Mouse (Mus musculus) CD8-positive naive resting alpha-beta T cell, adult 57 days (primary cell): ENCODE results near the gene Rpusd2. TPM values are rescaled to one million over a fixed set of nuclear protein-coding genes. Genes with fewer than 3 reads are reported as not detected.

Experiments used
- total RNA-seq: library from RNA; stranded (reverse); gene quantifications from one replicate; pipeline ENCODE4 v1.2.4, GENCODE M21; 2023

Rpusd2 gene
- total RNA-seq: 13.6 TPM

GRCm38 (mm10) chr2:119034656-119035396 is at the start of gene Rpusd2:
Gene Rpusd2, plus strand, starts transcription at chr2:119034790.

DNA sequence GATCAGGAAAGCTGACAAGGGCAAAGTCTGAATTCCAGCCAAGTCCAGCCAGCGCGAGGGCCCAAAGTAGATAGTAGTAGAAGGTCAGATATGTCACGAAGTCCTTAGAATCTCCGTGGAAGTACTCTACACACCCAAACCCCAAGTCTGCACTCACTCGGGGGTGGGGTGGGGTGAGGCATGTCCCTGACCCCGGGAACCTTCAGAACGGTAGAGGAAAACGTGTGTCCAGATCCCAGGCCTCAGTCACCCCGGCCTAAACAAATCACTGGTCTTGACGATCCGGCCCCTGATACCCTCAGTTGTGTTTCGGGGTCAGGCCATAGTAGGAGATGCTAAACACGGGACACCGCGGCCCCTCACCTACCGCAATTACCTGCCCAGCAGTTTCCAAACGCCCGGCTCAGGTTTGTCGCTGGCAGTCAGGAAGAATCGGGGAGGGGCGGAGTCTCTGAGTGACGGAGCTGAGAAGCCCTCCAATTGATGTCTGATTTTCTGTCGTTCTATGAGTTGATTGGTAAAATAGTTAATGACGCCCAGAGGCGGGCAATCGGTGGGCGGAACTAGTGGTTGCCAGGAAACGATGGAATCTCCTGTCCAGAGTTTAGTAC is 5.5 kb upstream of the Rpusd2 start, which contains the start of gene Ccdc32:
Ccdc32 (minus strand) TSS at position 453 of the 611 bp plus-strand sequence.

DNA sequence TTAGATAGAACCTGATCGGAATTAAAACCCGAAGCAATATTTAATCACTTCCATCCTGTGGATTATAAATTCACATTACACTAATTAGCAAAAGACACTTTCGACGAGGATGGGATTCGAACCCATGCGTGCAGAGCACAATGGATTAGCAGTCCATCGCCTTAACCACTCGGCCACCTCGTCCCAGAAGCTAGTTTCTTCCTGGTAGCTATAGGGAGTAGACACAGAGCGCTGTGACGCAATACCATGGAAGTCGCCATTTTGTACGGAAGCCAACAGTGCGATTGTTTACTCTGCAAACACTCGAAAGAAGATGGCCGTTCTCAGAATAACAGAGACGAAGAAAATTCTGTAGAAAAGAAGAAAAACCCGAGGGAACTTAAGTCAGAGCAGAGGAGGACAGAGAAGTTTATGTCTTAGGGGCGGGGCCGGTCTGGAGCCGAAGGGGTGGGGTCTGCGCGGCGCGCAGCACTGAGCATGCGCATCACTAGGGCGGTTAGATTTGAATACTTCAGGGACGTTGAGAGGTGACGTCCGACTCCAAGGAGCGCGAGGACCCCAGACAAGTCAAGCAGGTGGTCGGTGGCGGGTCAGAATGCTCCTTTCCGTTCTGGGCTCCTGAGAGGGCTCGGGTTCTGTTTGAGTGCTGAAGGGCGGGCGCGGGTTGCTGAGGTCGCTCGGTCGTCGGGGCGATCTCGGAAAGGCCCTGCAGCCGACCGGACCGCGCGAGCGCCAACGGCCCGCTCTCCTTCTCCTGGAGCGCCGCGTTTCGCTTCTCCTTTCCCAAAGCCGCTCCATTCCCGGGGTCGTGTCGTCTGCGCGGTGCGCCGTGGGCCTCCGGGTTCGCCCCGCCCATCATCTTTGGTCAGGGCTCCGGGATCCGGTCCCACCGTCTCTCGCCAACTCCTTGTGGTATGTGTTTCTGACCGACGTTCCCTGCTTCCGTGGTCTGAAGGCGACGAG is 12.3 kb downstream of the Rpusd2 start, which contains the start of gene Knl1:
Knl1 (plus strand) TSS at position 471 of the 963 bp plus-strand sequence.

Other genes starting within 250 kb of the Rpusd2 start
- gene Knstrn, start 220.8 kb upstream of the Rpusd2 start, total RNA-seq: 9.4 TPM
- gene Ivd, start 172.8 kb upstream of the Rpusd2 start, total RNA-seq: 80.7 TPM
- 41.1 TPM for gene Bahd1, start 134.4 kb upstream of the Rpusd2 start, total RNA-seq
- 2.6 TPM for gene Chst14, start 108.3 kb upstream of the Rpusd2 start, total RNA-seq
- 14.9 TPM for gene Ccdc32, start 5.4 kb upstream of the Rpusd2 start, total RNA-seq
- 0.92 TPM for gene Knl1, start 12.3 kb downstream of the Rpusd2 start, total RNA-seq
- gene Rad51, start 78.0 kb downstream of the Rpusd2 start, total RNA-seq: 0.86 TPM
- 30.6 TPM for gene Rmdn3, start 122.2 kb downstream of the Rpusd2 start, total RNA-seq
- not detected for gene Gchfr, start 133.0 kb downstream of the Rpusd2 start, total RNA-seq
- 0.77 TPM for gene Gm14137, start 139.7 kb downstream of the Rpusd2 start, total RNA-seq
- gene Zfyve19, start 173.8 kb downstream of the Rpusd2 start, total RNA-seq: 39.3 TPM
- 23.2 TPM for gene Dnajc17, start 174.0 kb downstream of the Rpusd2 start, total RNA-seq
- not detected for gene Ppp1r14d, start 195.1 kb downstream of the Rpusd2 start, total RNA-seq
- 0.46 TPM for gene Spint1, start 202.6 kb downstream of the Rpusd2 start, total RNA-seq
- gene Rhov, start 236.5 kb downstream of the Rpusd2 start, total RNA-seq: not detected